Mouse (Mus musculus): ENCODE results near the gene Nos1ap. TPM values are rescaled to one million over a fixed set of nuclear protein-coding genes. Genes with fewer than 3 reads are reported as not detected.

Gene Nos1ap
- polyA plus RNA-seq, 1 experiment from 2014 or later, result 16.3 TPM

GRCm38 (mm10) chr1:170573117-170573516 lies 16.5 kb downstream of the Nos1ap start:
- 0 out of 2 replicates have a peak, but pooled peaks cover 3% of the 10 kb centered on the region for H3K9me3 ChIP-seq (replicated peaks; ENCODE audit: low read length)
- H3K27ac ChIP-seq, result no peak overlapping the region
- no peak overlapping the region for H3K4me2 ChIP-seq (ENCODE audit: low read length)
- no peak overlapping the region for H3K4me3 ChIP-seq (replicated peaks; ENCODE audit: low read depth, low read length)
- no peaks in the 10 kb centered on the region for H3K4me1 ChIP-seq (replicated peaks; ENCODE audit: insufficient read depth, low read length)
- no peaks in the 10 kb centered on the region for H3K36me3 ChIP-seq (ENCODE audit: insufficient read depth, low read length)
- no peak for TF ChIP-seq CTCF (IDR thresholded peaks at IDR 0.05; ENCODE audit: low read depth)
- ATAC-seq (replicated peaks; ENCODE audit: low FRiP score, low read depth) (no peak), DNase-seq (ENCODE audit: low spot score) (no peak)
- H3K27me3 ChIP-seq (ENCODE audit: insufficient read depth, low read length), result no peaks in the 10 kb centered on the region
- no peak overlapping the region for H3K9ac ChIP-seq (ENCODE audit: low read depth, low read length)
- 75% methylated on average over 7 of the region's 7 CpGs for WGBS

- Histone ChIP-seq H3K27me3 (ENCODE audit: insufficient read depth, low read length) (no peaks in the 10 kb centered on the region), H3K4me1 (replicated peaks; ENCODE audit: insufficient read depth, low read length) (no peaks in the 10 kb centered on the region), H3K36me3 (ENCODE audit: insufficient read depth, low read length) (no peaks in the 10 kb centered on the region), H3K4me2 (ENCODE audit: low read length) (no peak overlapping the region), H3K9ac (ENCODE audit: low read depth, low read length) (no peak overlapping the region), H3K9me3 (replicated peaks; ENCODE audit: low read length) (no peaks in the 10 kb centered on the region), H3K4me3 (replicated peaks; ENCODE audit: low read depth, low read length) (no peak overlapping the region), H3K27ac (no peak overlapping the region)
- ATAC-seq (replicated peaks; ENCODE audit: low FRiP score, low read depth) (no peak), DNase-seq (ENCODE audit: low spot score) (no peak)
- WGBS, result 95% methylated on average over 4 of the region's 4 CpGs
- TF ChIP-seq CTCF (IDR thresholded peaks at IDR 0.05; ENCODE audit: low read depth), result no peak
Measured at GRCm38 (mm10) chr1:170566969-170567368, 22.7 kb downstream of the Nos1ap start.

DNA sequence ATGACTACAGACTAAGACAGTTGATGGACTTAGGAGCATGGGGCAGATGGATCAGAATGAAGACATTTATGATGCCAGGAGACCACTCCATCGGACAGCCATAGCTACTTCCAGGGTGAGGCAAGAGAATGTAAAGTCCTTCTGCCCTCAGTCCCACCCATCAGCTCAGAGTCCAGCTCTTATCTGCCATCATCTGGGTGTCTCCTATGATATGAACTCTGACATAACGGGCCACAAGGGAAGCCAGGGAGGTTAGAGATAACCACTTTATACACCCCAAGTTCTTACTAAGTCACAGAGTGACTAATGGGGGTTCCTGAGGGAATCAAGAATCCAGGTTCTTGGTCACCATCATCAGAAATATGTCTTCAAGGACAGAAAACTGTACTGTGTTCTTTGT lies 23.1 kb downstream of the Nos1ap start:
- no peaks in the 10 kb centered on the region for H3K9me3 ChIP-seq (replicated peaks; ENCODE audit: low read length)
- H3K4me2 ChIP-seq (ENCODE audit: low read length), result no peak overlapping the region
- no peak for DNase-seq (ENCODE audit: low spot score)
- no peaks in the 10 kb centered on the region for H3K36me3 ChIP-seq (ENCODE audit: insufficient read depth, low read length)
- 93% methylated on average over 2 of the region's 2 CpGs for WGBS
- H3K9ac ChIP-seq (ENCODE audit: low read depth, low read length), result no peak overlapping the region
- H3K4me3 ChIP-seq (replicated peaks; ENCODE audit: low read depth, low read length), result no peak overlapping the region
- no peak for ATAC-seq (replicated peaks; ENCODE audit: low FRiP score, low read depth)
- no peak overlapping the region for H3K27ac ChIP-seq
- H3K4me1 ChIP-seq (replicated peaks; ENCODE audit: insufficient read depth, low read length), result no peaks in the 10 kb centered on the region
- TF ChIP-seq CTCF (IDR thresholded peaks at IDR 0.05; ENCODE audit: low read depth), result no peak
- H3K27me3 ChIP-seq (ENCODE audit: insufficient read depth, low read length), result no peaks in the 10 kb centered on the region

DNA sequence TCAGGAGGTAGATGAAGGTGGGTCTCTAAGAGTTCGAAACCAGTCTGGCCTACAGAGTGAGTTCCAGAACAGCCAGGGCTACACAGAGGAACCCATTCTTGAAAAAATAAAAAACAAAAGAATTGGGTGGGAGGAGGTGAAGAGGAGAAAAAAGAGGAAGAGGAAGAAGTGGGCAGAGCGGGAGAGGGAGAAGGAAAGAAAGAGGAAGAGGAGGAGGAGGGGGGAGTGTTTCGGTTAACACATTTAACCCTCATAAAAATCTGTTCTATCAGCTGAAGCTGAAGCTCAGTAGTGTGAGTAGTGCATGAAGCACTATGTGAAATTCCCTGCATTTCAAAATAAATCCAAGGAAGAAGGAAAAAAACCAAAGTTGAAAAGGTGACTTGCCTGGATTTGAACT lies 24.7 kb downstream of the Nos1ap start:
- ATAC-seq (replicated peaks; ENCODE audit: low FRiP score, low read depth) (no peak), DNase-seq (ENCODE audit: low spot score) (no peak)
- Histone ChIP-seq H3K4me2 (ENCODE audit: low read length) (no peak overlapping the region), H3K9ac (ENCODE audit: low read depth, low read length) (no peak overlapping the region), H3K27ac (no peak overlapping the region), H3K27me3 (ENCODE audit: insufficient read depth, low read length) (no peaks in the 10 kb centered on the region), H3K36me3 (ENCODE audit: insufficient read depth, low read length) (no peaks in the 10 kb centered on the region), H3K4me3 (replicated peaks; ENCODE audit: low read depth, low read length) (no peak overlapping the region), H3K9me3 (replicated peaks; ENCODE audit: low read length) (no peaks in the 10 kb centered on the region), H3K4me1 (replicated peaks; ENCODE audit: insufficient read depth, low read length) (no peaks in the 10 kb centered on the region)
- 91% methylated on average over 3 of the region's 3 CpGs for WGBS
- TF ChIP-seq CTCF (IDR thresholded peaks at IDR 0.05; ENCODE audit: low read depth), result no peak

DNA sequence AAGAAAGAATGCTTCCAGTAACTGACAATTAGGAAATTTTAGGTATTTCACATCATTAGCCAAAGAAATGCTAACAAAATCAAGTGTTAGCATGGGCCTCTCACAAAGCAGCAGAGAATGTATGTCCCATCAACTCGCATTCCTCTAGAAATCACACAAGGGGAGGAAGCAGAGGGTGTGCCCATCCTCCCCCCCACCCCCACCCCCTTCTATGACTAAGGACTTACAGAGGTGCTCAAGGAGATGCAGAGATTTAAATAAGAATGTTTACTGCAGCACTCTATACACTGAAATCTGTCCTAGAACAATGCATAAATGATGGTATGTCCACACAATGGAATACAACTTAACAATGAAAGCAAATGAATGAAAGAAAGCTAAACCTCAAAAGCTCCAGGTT lies 27.2 kb downstream of the Nos1ap start:
- no peak for TF ChIP-seq CTCF (IDR thresholded peaks at IDR 0.05; ENCODE audit: low read depth)
- Histone ChIP-seq H3K4me2 (ENCODE audit: low read length) (no peak overlapping the region), H3K9me3 (replicated peaks; ENCODE audit: low read length) (no peaks in the 10 kb centered on the region), H3K27ac (no peak overlapping the region), H3K36me3 (ENCODE audit: insufficient read depth, low read length) (no peaks in the 10 kb centered on the region), H3K27me3 (ENCODE audit: insufficient read depth, low read length) (no peaks in the 10 kb centered on the region), H3K9ac (ENCODE audit: low read depth, low read length) (no peak overlapping the region), H3K4me1 (replicated peaks; ENCODE audit: insufficient read depth, low read length) (no peaks in the 10 kb centered on the region), H3K4me3 (replicated peaks; ENCODE audit: low read depth, low read length) (no peak overlapping the region)
- no peak for ATAC-seq (replicated peaks; ENCODE audit: low FRiP score, low read depth)
- DNase-seq (ENCODE audit: low spot score), result no peak
- WGBS, result 55% methylated on average over 1 of the region's 1 CpGs

- no peak overlapping the region for H3K27ac ChIP-seq
- H3K9ac ChIP-seq (ENCODE audit: low read depth, low read length), result no peak overlapping the region
- no peaks in the 10 kb centered on the region for H3K9me3 ChIP-seq (replicated peaks; ENCODE audit: low read length)
- no peak for TF ChIP-seq CTCF (IDR thresholded peaks at IDR 0.05; ENCODE audit: low read depth)
- no peak overlapping the region for H3K4me3 ChIP-seq (replicated peaks; ENCODE audit: low read depth, low read length)
- no peak for ATAC-seq (replicated peaks; ENCODE audit: low FRiP score, low read depth)
- no peak for DNase-seq (ENCODE audit: low spot score)
- H3K27me3 ChIP-seq (ENCODE audit: insufficient read depth, low read length), result no peaks in the 10 kb centered on the region
- H3K4me2 ChIP-seq (ENCODE audit: low read length), result no peak overlapping the region
- WGBS, result 82% methylated on average over 3 of the region's 3 CpGs
- H3K4me1 ChIP-seq (replicated peaks; ENCODE audit: insufficient read depth, low read length), result no peaks in the 10 kb centered on the region
- H3K36me3 ChIP-seq (ENCODE audit: insufficient read depth, low read length), result no peaks in the 10 kb centered on the region
Measured at GRCm38 (mm10) chr1:170560768-170561167, 28.9 kb downstream of the Nos1ap start.

- no peak for TF ChIP-seq CTCF (IDR thresholded peaks at IDR 0.05; ENCODE audit: low read depth)
Measured at GRCm38 (mm10) chr1:170557962-170558361, 31.7 kb downstream of the Nos1ap start.

More at GRCm38 (mm10) chr1:170557962-170558361, 31.7 kb downstream of the Nos1ap start:
- H3K4me3 ChIP-seq (replicated peaks; ENCODE audit: low read depth, low read length), result no peak overlapping the region
- DNase-seq (ENCODE audit: low spot score) (no peak), ATAC-seq (replicated peaks; ENCODE audit: low FRiP score, low read depth) (no peak)
- H3K9me3 ChIP-seq (replicated peaks; ENCODE audit: low read length), result no peaks in the 10 kb centered on the region
- no peaks in the 10 kb centered on the region for H3K4me1 ChIP-seq (replicated peaks; ENCODE audit: insufficient read depth, low read length)
- no peak overlapping the region for H3K27ac ChIP-seq
- 94% methylated on average over 4 of the region's 4 CpGs for WGBS
- H3K4me2 ChIP-seq (ENCODE audit: low read length), result no peak overlapping the region
- no peak overlapping the region for H3K9ac ChIP-seq (ENCODE audit: low read depth, low read length)
- no peaks in the 10 kb centered on the region for H3K36me3 ChIP-seq (ENCODE audit: insufficient read depth, low read length)
- H3K27me3 ChIP-seq (ENCODE audit: insufficient read depth, low read length), result no peaks in the 10 kb centered on the region
